Mouse (Mus musculus): ENCODE data around the gene Dscaml1. TPM values are rescaled to one million over a fixed set of nuclear protein-coding genes. Genes with fewer than 3 reads are reported as not detected.
A peak's percentile ranks its signal among the peaks of the same experiment; 100 is the strongest.

Dscaml1 gene
- polyA plus RNA-seq, 1 experiment, result 32.4 TPM

DNA sequence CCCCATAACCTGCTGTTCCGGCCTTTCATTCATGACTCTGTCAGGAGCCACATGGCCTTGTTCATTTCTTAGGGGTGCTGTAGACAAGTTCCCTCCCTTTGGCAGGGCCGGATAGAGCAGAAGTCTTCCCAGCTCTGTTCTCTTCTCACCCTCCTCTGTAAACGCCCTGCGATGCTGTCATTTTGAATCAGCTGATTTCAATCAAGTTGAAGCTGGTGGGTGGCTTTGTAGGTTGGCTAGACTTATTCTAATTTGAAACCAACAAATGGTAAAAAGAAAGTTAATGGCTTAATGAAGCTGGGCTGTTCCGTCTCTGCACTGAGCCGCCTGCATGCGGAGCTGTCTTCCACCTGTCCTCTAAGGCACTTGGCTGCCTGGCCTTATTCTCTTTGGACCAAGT lies 161.3 kb downstream of the Dscaml1 start:
- Histone ChIP-seq H3K4me3 (ENCODE audit: control insufficient read depth, low read depth, low read length) (no peak overlapping the region), H3K4me1 (ENCODE audit: control insufficient read depth, insufficient read depth, low read length) (no peaks in the 10 kb centered on the region), H3K27me3 (ENCODE audit: control insufficient read depth, insufficient read depth, low read length) (no peaks in the 10 kb centered on the region), H3K36me3 (ENCODE audit: control insufficient read depth, insufficient read depth, low read length) (no peaks in the 10 kb centered on the region), H3K27ac (ENCODE audit: control insufficient read depth, insufficient read depth, low read depth, low read length) (no peak overlapping the region)
- no peak for TF ChIP-seq CTCF (IDR thresholded peaks at IDR 0.05; ENCODE audit: control insufficient read depth, insufficient read depth, insufficient replicate concordance, low read depth, low read length)
- TF ChIP-seq POLR2A (IDR thresholded peaks at IDR 0.05; ENCODE audit: control insufficient read depth, low read depth, low read length), result no peak

DNA sequence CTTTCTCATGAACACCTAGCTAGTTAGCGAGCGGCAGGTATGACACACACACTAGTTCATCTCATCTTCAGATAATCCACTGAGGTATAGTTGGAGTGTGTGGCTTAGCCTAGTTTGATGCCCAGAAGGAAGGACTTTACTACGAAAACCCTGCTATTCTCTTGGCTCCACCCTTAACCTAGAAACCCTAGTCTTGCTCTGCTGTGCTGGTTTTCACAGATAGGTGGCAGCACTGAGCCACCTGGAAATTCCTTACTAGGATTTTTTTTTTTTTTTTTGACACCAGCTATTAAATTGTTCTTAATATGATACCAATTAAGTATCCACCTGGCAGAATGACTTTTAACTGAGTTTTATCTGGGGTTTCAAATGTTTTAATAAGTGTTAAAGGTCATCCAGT lies 163.4 kb downstream of the Dscaml1 start:
- TF ChIP-seq POLR2A (IDR thresholded peaks at IDR 0.05; ENCODE audit: control insufficient read depth, low read depth, low read length) (no peak), CTCF (IDR thresholded peaks at IDR 0.05; ENCODE audit: control insufficient read depth, insufficient read depth, insufficient replicate concordance, low read depth, low read length) (no peak)
- Histone ChIP-seq H3K27ac (ENCODE audit: control insufficient read depth, insufficient read depth, low read depth, low read length) (no peak overlapping the region), H3K27me3 (ENCODE audit: control insufficient read depth, insufficient read depth, low read length) (no peaks in the 10 kb centered on the region), H3K4me3 (ENCODE audit: control insufficient read depth, low read depth, low read length) (no peak overlapping the region), H3K4me1 (ENCODE audit: control insufficient read depth, insufficient read depth, low read length) (no peaks in the 10 kb centered on the region), H3K36me3 (ENCODE audit: control insufficient read depth, insufficient read depth, low read length) (no peaks in the 10 kb centered on the region)

DNA sequence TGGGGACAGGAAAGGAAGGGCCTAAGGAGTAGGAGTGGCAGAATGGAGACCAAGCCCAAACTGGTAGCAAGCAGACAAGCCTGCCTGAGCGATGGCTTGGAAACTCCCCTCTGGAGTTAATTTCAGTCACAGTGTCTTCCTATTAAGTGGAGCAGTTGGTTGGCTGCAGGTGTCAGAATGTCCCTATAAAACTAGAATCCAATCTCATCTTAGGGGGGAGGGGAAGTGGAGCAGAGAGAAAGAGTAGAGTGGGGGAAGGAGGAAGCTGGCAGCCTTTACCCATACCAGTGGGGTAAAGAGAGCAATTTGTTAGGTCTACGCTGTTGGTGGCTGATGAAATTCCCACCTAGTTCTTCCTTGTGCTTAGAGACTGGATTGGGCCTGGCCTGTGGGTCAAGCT lies 164.6 kb downstream of the Dscaml1 start:
- no peaks in the 10 kb centered on the region for H3K36me3 ChIP-seq (ENCODE audit: control insufficient read depth, insufficient read depth, low read length)
- H3K27ac ChIP-seq (ENCODE audit: control insufficient read depth, insufficient read depth, low read depth, low read length), result no peak overlapping the region
- TF ChIP-seq POLR2A (IDR thresholded peaks at IDR 0.05; ENCODE audit: control insufficient read depth, low read depth, low read length), result no peak
- no peaks in the 10 kb centered on the region for H3K27me3 ChIP-seq (ENCODE audit: control insufficient read depth, insufficient read depth, low read length)
- H3K4me1 ChIP-seq (ENCODE audit: control insufficient read depth, insufficient read depth, low read length), result no peaks in the 10 kb centered on the region
- H3K4me3 ChIP-seq (ENCODE audit: control insufficient read depth, low read depth, low read length), result no peak overlapping the region

DNA sequence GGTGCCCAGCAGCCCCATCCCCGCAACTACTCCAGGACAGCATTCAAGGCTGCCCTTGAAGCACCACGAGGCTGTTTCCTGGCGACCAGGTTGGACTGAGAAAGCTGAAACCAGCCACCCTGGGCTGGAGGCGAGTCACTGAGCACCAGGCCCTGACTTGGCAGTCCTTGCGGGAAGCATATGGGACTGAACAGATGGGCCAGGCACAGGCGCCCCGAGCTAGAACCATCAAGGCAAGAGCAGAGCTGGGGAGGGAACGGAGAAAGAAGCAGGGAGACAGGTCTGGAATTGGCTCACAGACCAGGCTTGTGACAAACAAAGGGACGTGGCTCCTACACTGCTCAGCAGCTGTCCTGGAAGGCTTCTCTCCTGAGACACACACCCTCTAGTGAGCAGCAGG lies 165.9 kb downstream of the Dscaml1 start:
- no peak overlapping the region for H3K27ac ChIP-seq (ENCODE audit: control insufficient read depth, insufficient read depth, low read depth, low read length)
- TF ChIP-seq POLR2A (IDR thresholded peaks at IDR 0.05; ENCODE audit: control insufficient read depth, low read depth, low read length) (no peak), CTCF (IDR thresholded peaks at IDR 0.05; ENCODE audit: control insufficient read depth, insufficient read depth, insufficient replicate concordance, low read depth, low read length) (no peak)

DNA sequence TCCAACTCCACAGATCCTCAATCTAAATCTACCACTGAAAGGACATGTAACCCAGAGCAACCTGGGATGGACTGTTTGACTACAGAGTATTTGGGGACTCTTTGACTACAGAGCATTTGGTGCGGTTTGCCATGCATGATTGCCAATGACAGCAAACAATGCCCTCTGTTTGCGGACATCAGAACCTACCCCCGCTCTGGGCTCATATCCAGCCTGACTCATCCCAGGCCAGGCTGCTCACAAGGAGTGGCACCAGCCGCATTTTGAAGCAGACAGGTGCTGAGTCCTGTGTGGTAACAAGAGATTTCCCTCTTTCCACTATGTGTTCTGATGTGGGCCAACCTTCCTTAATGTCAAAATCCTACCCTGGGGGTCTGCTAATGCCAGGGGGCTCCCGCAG lies 171.7 kb downstream of the Dscaml1 start:
- Histone ChIP-seq H3K4me1 (ENCODE audit: control insufficient read depth, insufficient read depth, low read length) (no peaks in the 10 kb centered on the region), H3K4me3 (ENCODE audit: control insufficient read depth, low read depth, low read length) (peak overlapping the region; percentile 7; the same call in 1 of the 2 replicates), H3K27ac (ENCODE audit: control insufficient read depth, insufficient read depth, low read depth, low read length) (no peak overlapping the region), H3K27me3 (ENCODE audit: control insufficient read depth, insufficient read depth, low read length) (no peaks in the 10 kb centered on the region), H3K36me3 (ENCODE audit: control insufficient read depth, insufficient read depth, low read length) (no peaks in the 10 kb centered on the region)
- TF ChIP-seq POLR2A (IDR thresholded peaks at IDR 0.05; ENCODE audit: control insufficient read depth, low read depth, low read length) (no peak), CTCF (IDR thresholded peaks at IDR 0.05; ENCODE audit: control insufficient read depth, insufficient read depth, insufficient replicate concordance, low read depth, low read length) (no peak)

More for the DNA sequence above, 165.9 kb downstream of the Dscaml1 start:
- H3K27me3 ChIP-seq (ENCODE audit: control insufficient read depth, insufficient read depth, low read length), result no peaks in the 10 kb centered on the region
- H3K36me3 ChIP-seq (ENCODE audit: control insufficient read depth, insufficient read depth, low read length), result no peaks in the 10 kb centered on the region
- no peaks in the 10 kb centered on the region for H3K4me1 ChIP-seq (ENCODE audit: control insufficient read depth, insufficient read depth, low read length)
- no peak overlapping the region for H3K4me3 ChIP-seq (ENCODE audit: control insufficient read depth, low read depth, low read length)

DNA sequence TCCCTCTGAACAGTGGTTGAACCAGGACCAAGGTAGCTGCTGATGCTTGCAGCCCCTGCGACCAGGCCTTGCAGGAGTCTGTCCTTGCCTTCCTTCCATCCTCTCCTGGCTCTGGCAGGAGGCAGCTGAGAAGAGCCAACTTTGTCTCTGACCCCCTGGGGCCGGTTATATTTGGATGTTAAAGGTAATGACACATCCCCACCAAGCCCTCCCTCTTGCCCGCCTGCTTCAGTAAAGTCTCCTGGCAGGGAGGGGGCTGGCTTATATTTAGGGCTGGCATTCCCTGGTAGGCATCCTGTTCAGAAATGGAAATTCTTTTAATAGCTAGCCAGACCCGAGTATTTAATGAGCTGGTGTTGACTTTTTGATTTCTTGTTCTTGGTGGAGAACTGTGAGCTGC lies 172.9 kb downstream of the Dscaml1 start:
- H3K4me1 ChIP-seq (ENCODE audit: control insufficient read depth, insufficient read depth, low read length), result no peaks in the 10 kb centered on the region
- no peak overlapping the region for H3K27ac ChIP-seq (ENCODE audit: control insufficient read depth, insufficient read depth, low read depth, low read length)
- no peaks in the 10 kb centered on the region for H3K36me3 ChIP-seq (ENCODE audit: control insufficient read depth, insufficient read depth, low read length)
- no peak for TF ChIP-seq POLR2A (IDR thresholded peaks at IDR 0.05; ENCODE audit: control insufficient read depth, low read depth, low read length)
- no peak for TF ChIP-seq CTCF (IDR thresholded peaks at IDR 0.05; ENCODE audit: control insufficient read depth, insufficient read depth, insufficient replicate concordance, low read depth, low read length)
- no peak overlapping the region for H3K4me3 ChIP-seq (ENCODE audit: control insufficient read depth, low read depth, low read length)
- no peaks in the 10 kb centered on the region for H3K27me3 ChIP-seq (ENCODE audit: control insufficient read depth, insufficient read depth, low read length)

DNA sequence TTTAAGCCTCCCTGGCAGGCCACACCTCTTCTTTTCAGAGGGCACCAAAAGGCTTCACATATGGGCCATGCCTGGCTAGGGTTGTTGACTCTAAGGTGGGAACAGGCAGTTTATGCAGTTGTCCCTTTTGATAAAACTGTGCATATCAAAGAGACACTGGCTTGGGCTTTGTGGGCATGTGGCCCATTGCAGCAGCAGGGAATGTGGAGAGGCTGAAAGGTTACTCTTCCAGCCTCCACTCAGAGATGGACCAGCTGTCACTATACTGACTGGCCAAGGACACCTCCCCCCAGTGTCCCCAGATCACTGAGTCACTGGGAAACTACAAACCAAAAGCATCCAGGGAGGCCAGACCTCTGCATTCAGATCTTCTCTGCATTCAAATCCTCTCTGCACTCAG lies 180.9 kb downstream of the Dscaml1 start:
- TF ChIP-seq CTCF (IDR thresholded peaks at IDR 0.05; ENCODE audit: control insufficient read depth, insufficient read depth, insufficient replicate concordance, low read depth, low read length) (no peak), POLR2A (IDR thresholded peaks at IDR 0.05; ENCODE audit: control insufficient read depth, low read depth, low read length) (no peak)

More for the DNA sequence above, 180.9 kb downstream of the Dscaml1 start:
- no peak overlapping the region for H3K4me3 ChIP-seq (ENCODE audit: control insufficient read depth, low read depth, low read length)
- no peaks in the 10 kb centered on the region for H3K36me3 ChIP-seq (ENCODE audit: control insufficient read depth, insufficient read depth, low read length)
- no peaks in the 10 kb centered on the region for H3K27me3 ChIP-seq (ENCODE audit: control insufficient read depth, insufficient read depth, low read length)
- H3K4me1 ChIP-seq (ENCODE audit: control insufficient read depth, insufficient read depth, low read length), result no peaks in the 10 kb centered on the region
- no peak overlapping the region for H3K27ac ChIP-seq (ENCODE audit: control insufficient read depth, insufficient read depth, low read depth, low read length)
